Mouse (Mus musculus) yolk sac, embryonic 10.5 days (tissue): ENCODE data around the gene Ppp4r4.
"Not testable (repeated sequence)": the region's sequence is repeated elsewhere in the genome, so short reads cannot be mapped to it uniquely, and the experiment has no call there.

ENCODE experiments used
- DNase-seq: peaks from one replicate; pipeline ENCODE4 v3.0.0-alpha.2; 2017; ENCODE audit warnings: low spot score

The Ppp4r4 gene

GRCm38 (mm10) chr12:103532020-103532648, at the start of gene Ppp4r4:
Gene Ppp4r4 (plus strand): TSS chr12:103532283.
- peak; percentile 91 for DNase-seq

GRCm38 (mm10) chr12:103482781-103483180, 49.3 kb upstream of the Ppp4r4 start:
- no peak for DNase-seq

- not testable (repeated sequence) for DNase-seq
These were observed 47.7 kb upstream of the Ppp4r4 start for GRCm38 (mm10) chr12:103484200-103484972.

GRCm38 (mm10) chr12:103486726-103487125, 45.4 kb upstream of the Ppp4r4 start:
- DNase-seq = no peak

- DNase-seq = no peak
These were observed 44.8 kb upstream of the Ppp4r4 start for GRCm38 (mm10) chr12:103487276-103487675.

GRCm38 (mm10) chr12:103487750-103488149, 44.3 kb upstream of the Ppp4r4 start:
- no peak for DNase-seq

- no peak for DNase-seq
These were observed 40.9 kb upstream of the Ppp4r4 start for GRCm38 (mm10) chr12:103491091-103491730.

GRCm38 (mm10) chr12:103492767-103493166, 39.3 kb upstream of the Ppp4r4 start:
- peak; percentile 52 for DNase-seq

- peak; percentile 15 for DNase-seq
These were observed 37.6 kb upstream of the Ppp4r4 start for GRCm38 (mm10) chr12:103494486-103494885.

GRCm38 (mm10) chr12:103498768-103499167, 33.3 kb upstream of the Ppp4r4 start:
- no peak for DNase-seq

- no peak for DNase-seq
These were observed 32.8 kb upstream of the Ppp4r4 start for GRCm38 (mm10) chr12:103499261-103499660.

- no peak for DNase-seq
These were observed 28.8 kb upstream of the Ppp4r4 start for GRCm38 (mm10) chr12:103503300-103503699.

GRCm38 (mm10) chr12:103504402-103504801, 27.7 kb upstream of the Ppp4r4 start:
- DNase-seq = no peak

GRCm38 (mm10) chr12:103508346-103508745, 23.7 kb upstream of the Ppp4r4 start:
- no peak for DNase-seq

GRCm38 (mm10) chr12:103509893-103510292, 22.2 kb upstream of the Ppp4r4 start:
- no peak for DNase-seq

- no peak for DNase-seq
These were observed 20.5 kb upstream of the Ppp4r4 start for GRCm38 (mm10) chr12:103511586-103511985.

GRCm38 (mm10) chr12:103513039-103513438, 19.0 kb upstream of the Ppp4r4 start:
- no peak for DNase-seq

GRCm38 (mm10) chr12:103513451-103513871, 18.6 kb upstream of the Ppp4r4 start:
- no peak for DNase-seq

GRCm38 (mm10) chr12:103514354-103514753, 17.7 kb upstream of the Ppp4r4 start:
- DNase-seq = no peak

- DNase-seq = no peak
These were observed 16.4 kb upstream of the Ppp4r4 start for GRCm38 (mm10) chr12:103515638-103516037.

GRCm38 (mm10) chr12:103518640-103519039, 13.4 kb upstream of the Ppp4r4 start:
- no peak for DNase-seq

- no peak for DNase-seq
These were observed 1.5 kb upstream of the Ppp4r4 start for GRCm38 (mm10) chr12:103530596-103530995.
